ENCODE assay signal across 24 mouse cellular contexts in the genomic region with DNA sequence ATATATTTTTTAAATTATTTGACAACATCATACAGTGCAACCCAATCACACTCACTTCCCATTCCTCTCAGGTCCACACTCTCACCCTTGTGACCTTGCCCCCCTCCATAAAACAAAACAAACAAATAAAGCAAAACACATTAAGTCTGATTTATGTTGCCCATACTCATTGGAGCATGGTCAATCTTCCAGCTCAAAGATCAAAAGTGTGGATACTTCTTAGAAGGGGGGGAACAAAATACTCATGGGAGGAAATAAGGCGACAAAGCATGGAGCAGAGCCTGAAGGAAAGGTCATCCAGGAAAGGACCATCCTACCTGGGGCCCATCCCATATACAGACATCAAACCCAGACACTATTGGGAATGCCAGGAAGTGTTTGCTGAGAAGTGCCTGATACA. TPM values are rescaled to one million over a fixed set of nuclear protein-coding genes. Genes with fewer than 3 reads are reported as not detected.
DNase-seq lines count a peak whose midpoint lies in the region; ATAC-seq lines count a peak whose summit lies in the region.
"Had no signal": no experiment of that assay in that cellular context is flagged by ENCODE, and none has a peak within 500 bp of the region (broad histone marks: within the 10 kb centered on the region; RNA-seq: fewer than 3 reads in every experiment).

No protein-coding gene starts in this region.

- DNase-seq in kidney, adult 11 months = no peak
- no peak for DNase-seq in kidney, postnatal 14 days
- DNase-seq: adrenal gland, adult 8-10 months; adrenal gland, postnatal 14 days; adrenal gland, postnatal 36 days; B cell, adult 2 months; cerebellum, adult 11-12 months; cerebellum, adult 2 months; cerebellum, adult 9-10 months; cerebellum, postnatal 10 days; cerebellum, postnatal 25 days had no signal

- peak; percentile 62; the same call in 1 of the 2 replicates for ATAC-seq in kidney, embryonic 14.5 days (ENCODE audit: low FRiP score, low TSS enrichment)
- peak; percentile 79; the same call in 1 of the 2 replicates for ATAC-seq in kidney, embryonic 16.5 days (ENCODE audit: low FRiP score, low TSS enrichment)
- peak; percentile 41; the same call in 1 of the 2 replicates for ATAC-seq in midbrain, embryonic 12.5 days (ENCODE audit: low FRiP score, low read depth)
- no peak for ATAC-seq in midbrain, embryonic 16.5 days
- ATAC-seq: activated CD4-positive, CD25-positive, alpha-beta regulatory T cell, adult 4 months; CD4-positive, CD25-positive, alpha-beta regulatory T cell, adult 4 months; forebrain, embryonic 13.5 days; forebrain, embryonic 15.5 days; Patski had no signal

- H3K27me3 ChIP-seq in kidney, embryonic 14.5 days (ENCODE audit: control insufficient read depth, insufficient read depth, low read length) = no peaks in the 10 kb centered on the region
- no peaks in the 10 kb centered on the region for H3K27me3 ChIP-seq in kidney, embryonic 16.5 days (ENCODE audit: insufficient read depth, low read length)
- H3K27me3 ChIP-seq in midbrain, embryonic 12.5 days = no peaks in the 10 kb centered on the region
- no peaks in the 10 kb centered on the region for H3K27me3 ChIP-seq in midbrain, embryonic 16.5 days (ENCODE audit: control insufficient read depth, insufficient read depth, low read depth, low read length)
- H3K27me3 ChIP-seq: CH12.LX; embryonic facial prominence, embryonic 12.5 days; forebrain, embryonic 13.5 days; forebrain, embryonic 15.5 days; Patski had no signal

- H3K9me3 ChIP-seq in kidney, embryonic 14.5 days (ENCODE audit: control insufficient read depth, low read length) = no peaks in the 10 kb centered on the region
- H3K9me3 ChIP-seq in kidney, embryonic 16.5 days (ENCODE audit: low read length) = no peaks in the 10 kb centered on the region; the same call in 1 of the 2 replicates
- no peaks in the 10 kb centered on the region for H3K9me3 ChIP-seq in midbrain, embryonic 12.5 days
- H3K9me3 ChIP-seq in midbrain, embryonic 16.5 days (replicated peaks; ENCODE audit: control insufficient read depth, low read length, poor library complexity, severe bottlenecking) = no peaks in the 10 kb centered on the region
- H3K9me3 ChIP-seq: embryonic facial prominence, embryonic 10.5 days; embryonic facial prominence, embryonic 12.5 days; forebrain, embryonic 13.5 days; forebrain, embryonic 15.5 days; G1E had no signal

- no peak overlapping the region for H3K27ac ChIP-seq in kidney, embryonic 14.5 days (ENCODE audit: low read depth, low read length)
- H3K27ac ChIP-seq in kidney, embryonic 16.5 days (ENCODE audit: low read length) = no peak overlapping the region
- no peak overlapping the region for H3K27ac ChIP-seq in midbrain, embryonic 12.5 days (replicated peaks)
- H3K27ac ChIP-seq in midbrain, embryonic 16.5 days (ENCODE audit: low read length) = no peak overlapping the region
- H3K27ac ChIP-seq: embryonic facial prominence, embryonic 10.5 days; embryonic facial prominence, embryonic 12.5 days; forebrain, embryonic 13.5 days; forebrain, embryonic 15.5 days had no signal

- no peak overlapping the region for H3K4me2 ChIP-seq in kidney, embryonic 14.5 days (replicated peaks; ENCODE audit: low read depth, low read length)
- no peak overlapping the region for H3K4me2 ChIP-seq in kidney, embryonic 16.5 days (replicated peaks; ENCODE audit: low read depth, low read length)
- H3K4me2 ChIP-seq in midbrain, embryonic 12.5 days (replicated peaks) = no peak overlapping the region
- H3K4me2 ChIP-seq in midbrain, embryonic 16.5 days (ENCODE audit: low read length) = no peak overlapping the region
- H3K4me2 ChIP-seq: embryonic facial prominence, embryonic 12.5 days; forebrain, embryonic 13.5 days; forebrain, embryonic 15.5 days had no signal

- no peak overlapping the region for H3K9ac ChIP-seq in kidney, embryonic 14.5 days (ENCODE audit: low read depth, low read length)
- H3K9ac ChIP-seq in kidney, embryonic 16.5 days (replicated peaks; ENCODE audit: low read length) = no peak overlapping the region
- H3K9ac ChIP-seq in midbrain, embryonic 12.5 days (replicated peaks) = no peak overlapping the region
- H3K9ac ChIP-seq in midbrain, embryonic 16.5 days (ENCODE audit: low read depth, low read length) = no peak overlapping the region
- H3K9ac ChIP-seq: embryonic facial prominence, embryonic 12.5 days; forebrain, embryonic 13.5 days; forebrain, embryonic 15.5 days had no signal

- H3K36me3 ChIP-seq in kidney, embryonic 14.5 days (ENCODE audit: control insufficient read depth, insufficient read depth, low read length) = no peaks in the 10 kb centered on the region
- H3K36me3 ChIP-seq in kidney, embryonic 16.5 days (ENCODE audit: insufficient read depth, low read length) = no peaks in the 10 kb centered on the region
- no peaks in the 10 kb centered on the region for H3K36me3 ChIP-seq in midbrain, embryonic 12.5 days
- no peaks in the 10 kb centered on the region for H3K36me3 ChIP-seq in midbrain, embryonic 16.5 days (ENCODE audit: control insufficient read depth, insufficient read depth, low read length)
- H3K36me3 ChIP-seq: embryonic facial prominence, embryonic 10.5 days; embryonic facial prominence, embryonic 12.5 days; forebrain, embryonic 15.5 days; G1E had no signal

- H3K4me1 ChIP-seq in kidney, embryonic 14.5 days (ENCODE audit: control insufficient read depth, insufficient read depth, low read length) = no peaks in the 10 kb centered on the region
- no peaks in the 10 kb centered on the region for H3K4me1 ChIP-seq in kidney, embryonic 16.5 days (ENCODE audit: insufficient read depth, low read length)
- no peaks in the 10 kb centered on the region for H3K4me1 ChIP-seq in midbrain, embryonic 12.5 days
- H3K4me1 ChIP-seq in midbrain, embryonic 16.5 days (ENCODE audit: control insufficient read depth, insufficient read depth, low read length) = no peaks in the 10 kb centered on the region
- H3K4me1 ChIP-seq: embryonic facial prominence, embryonic 10.5 days; embryonic facial prominence, embryonic 12.5 days; forebrain, embryonic 13.5 days; forebrain, embryonic 15.5 days had no signal

- WGBS in kidney, embryonic 14.5 days = 8% methylated on average over 1 of the region's 1 CpGs
- 29% methylated on average over 1 of the region's 1 CpGs for WGBS in kidney, embryonic 16.5 days
- WGBS in midbrain, embryonic 12.5 days = 94% methylated on average over 1 of the region's 1 CpGs
- 83% methylated on average over 1 of the region's 1 CpGs for WGBS in midbrain, embryonic 16.5 days

- H3K4me3 ChIP-seq in kidney, embryonic 14.5 days (ENCODE audit: low read length) = no peak overlapping the region
- H3K4me3 ChIP-seq in kidney, embryonic 16.5 days (ENCODE audit: low read length) = no peak overlapping the region
- H3K4me3 ChIP-seq in midbrain, embryonic 12.5 days = no peak overlapping the region
- H3K4me3 ChIP-seq in midbrain, embryonic 16.5 days (ENCODE audit: low read depth, low read length) = no peak overlapping the region
- H3K4me3 ChIP-seq: embryonic facial prominence, embryonic 10.5 days; embryonic facial prominence, embryonic 12.5 days; forebrain, embryonic 13.5 days; forebrain, embryonic 15.5 days had no signal

RNA-seq across cellular contexts. Expression of gene Vegfc, which starts 42.8 kb away (rescaled TPM):
- polyA plus RNA-seq in kidney, embryonic 14.5 days (2014; fragmentation: Nextera tagmentation; extraction: Ambion mirVana) = 8.2 and 9.0 TPM in 2 replicates
- polyA plus RNA-seq in kidney, embryonic 16.5 days (2015; fragmentation: Nextera tagmentation; extraction: Ambion mirVana) = 4.9 and 6.9 TPM in 2 replicates
- polyA plus RNA-seq in midbrain, embryonic 12.5 days (2016; fragmentation: Nextera tagmentation; extraction: Ambion mirVana) = 4.4 and 5.7 TPM in 2 replicates
- 2.7 and 3.8 TPM in 2 replicates for polyA plus RNA-seq in midbrain, embryonic 16.5 days (2015; fragmentation: Nextera tagmentation; extraction: Ambion mirVana)
- polyA plus RNA-seq: G1E had no signal
